Mouse (Mus musculus): Measurements from ENCODE around the gene Atg10.

DNA sequence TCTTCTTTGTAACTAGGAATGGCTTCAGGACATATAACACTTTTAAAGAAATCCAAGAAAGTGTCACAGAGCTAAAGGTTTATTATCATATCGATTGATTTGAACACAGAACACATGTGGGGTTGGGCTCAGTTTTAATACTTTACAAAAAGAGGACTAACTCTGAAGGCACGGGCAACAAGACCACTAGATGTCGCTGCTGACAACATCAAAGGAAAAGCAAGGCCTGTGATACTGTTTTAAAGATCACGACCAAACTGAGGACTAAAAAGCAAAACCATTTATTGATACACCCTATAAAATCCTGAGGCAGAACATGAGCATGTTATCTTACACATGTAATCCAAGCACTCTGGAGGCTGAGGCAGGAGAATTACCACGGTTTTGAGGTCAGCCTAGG, 293.9 kb downstream of the Atg10 start:
- peak; percentile 77 for TF ChIP-seq CTCF (conservative IDR thresholded peaks at IDR 0.05; ENCODE audit: low read length)
- no peak for TF ChIP-seq NANOG (IDR thresholded peaks at IDR 0.05; ENCODE audit: borderline replicate concordance, low read length)
- no peak for TF ChIP-seq POU5F1 (IDR thresholded peaks at IDR 0.05; ENCODE audit: borderline replicate concordance, low read length)

Data from E14TG2a.4 (cell line).